Mouse (Mus musculus) thymus, adult 2 months (tissue): ENCODE measurements around the gene Calcoco1.

ENCODE experiments used
- CTCF ChIP-seq: fragments of 200-500 bp; IDR thresholded peaks from 2 replicates; pipeline ENCODE4 v1.5.1; 2012; ENCODE audit warnings: mild to moderate bottlenecking, control low read depth, low read length, moderate library complexity, borderline replicate concordance; ENCODE audit not compliant: control insufficient read depth, poor library complexity, insufficient read depth; ENCODE audit errors: extremely low read depth
- POLR2A ChIP-seq: fragments of 200-500 bp; IDR thresholded peaks from 2 replicates; pipeline ENCODE4 v1.6.1; 2012; ENCODE audit warnings: mild to moderate bottlenecking, low read length, control low read depth, moderate library complexity; ENCODE audit not compliant: control insufficient read depth, poor library complexity, insufficient read depth; ENCODE audit errors: extremely low read depth

DNA sequence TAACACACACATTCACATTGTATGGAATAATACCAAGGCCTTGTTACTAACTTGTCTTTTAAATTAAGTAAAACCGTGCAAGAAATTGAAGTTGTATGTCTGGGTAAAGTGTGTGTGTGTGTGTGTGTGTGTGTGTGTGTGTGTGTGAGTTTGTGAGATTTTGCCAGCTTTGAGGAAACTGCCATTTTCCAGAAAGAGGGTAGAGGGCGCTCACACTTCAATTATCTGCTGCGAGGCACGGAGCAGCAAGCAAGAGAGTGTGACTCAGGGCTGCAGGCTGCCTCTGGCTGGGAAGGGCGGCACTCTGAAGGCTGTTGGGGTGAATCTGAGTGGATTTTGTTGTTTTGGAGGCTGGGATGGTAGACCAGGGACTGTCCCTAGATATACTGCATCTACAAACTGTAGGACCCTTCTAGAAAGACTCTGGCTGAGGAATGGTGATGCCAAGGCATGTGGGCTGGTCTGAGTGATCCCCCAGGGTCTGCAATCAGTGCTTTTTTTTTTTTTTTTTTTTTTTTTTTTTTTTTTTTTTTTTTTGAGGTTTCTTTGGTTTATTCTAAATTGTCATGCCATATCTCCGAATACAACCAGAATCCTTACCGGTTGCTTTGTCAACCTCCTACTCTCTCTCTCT, 39.9 kb upstream of the Calcoco1 start:
- TF ChIP-seq POLR2A: no peak
- TF ChIP-seq CTCF: no peak
